Comparison of ENCODE assay signal across 15 mouse cellular contexts in genomic region chr10:34091888-34092287, GRCm38 (mm10). TPM values are rescaled to one million over a fixed set of nuclear protein-coding genes. Genes with fewer than 3 reads are reported as not detected.
DNase-seq lines count a peak whose midpoint lies in the region; ATAC-seq lines count a peak whose summit lies in the region.
"Had no signal": no experiment of that assay in that cellular context is flagged by ENCODE, and none has a peak within 500 bp of the region (broad histone marks: within the 10 kb centered on the region; RNA-seq: fewer than 3 reads in every experiment).

No protein-coding gene starts in this region.

- intact Hi-C loops in left cerebral cortex, postnatal 36 days (cut with DNase I), result no loop called here

- ATAC-seq in erythroid progenitor cell, adult 5-6 weeks (replicated peaks; ENCODE audit: low FRiP score, poor library complexity, severe bottlenecking), result no peak
- ATAC-seq: CD4-positive, CD25-positive, alpha-beta regulatory T cell, adult 4 months; Patski had no signal

- DNase-seq in layer of hippocampus, adult 11-12 months (ENCODE audit: low spot score), result peak; percentile 44
- no peak for DNase-seq in layer of hippocampus, postnatal 25 days (ENCODE audit: extremely low spot score in 1 of 2, low spot score in 1 of 2)
- DNase-seq in brain, adult 2 months (ENCODE audit: low read depth, low spot score), result peak; percentile 92
- DNase-seq in frontal cortex, postnatal 36 days (ENCODE audit: low spot score in 2 of 2), result peak; percentile 40 to 70
- DNase-seq in left cerebral cortex, postnatal 36 days (ENCODE audit: low spot score in 2 of 2), result peak; percentile 38 to 43
- DNase-seq in adrenal gland, postnatal 14 days, result no peak
- DNase-seq: adrenal gland, postnatal 36 days; cerebellum, adult 2 months; kidney, adult 2 months; thymus, postnatal 14 days had no signal

RNA-seq across cellular contexts. Expression of gene Calhm5, which starts 4.4 kb away (rescaled TPM):
- 1 to 10 TPM; 3.8 TPM for total RNA-seq in layer of hippocampus, postnatal 25 days (2021)
- total RNA-seq in left cerebral cortex, postnatal 36 days (2021), result 1 to 10 TPM; 2.7 to 3.0 TPM
- not detected in 2 replicates for total RNA-seq in erythroid progenitor cell, adult 5-6 weeks (2015; ENCODE audit: low replicate concordance)
- not detected in 2 replicates for total RNA-seq in erythroid progenitor cell, adult 5-6 weeks (2017; ENCODE audit: low replicate concordance)
- total RNA-seq in adrenal gland, postnatal 14 days (2021), result 0.15 TPM in 2 replicates

RNA-seq across cellular contexts. Expression of gene Calhm6, which starts 35.9 kb away (rescaled TPM):
- total RNA-seq in layer of hippocampus, postnatal 25 days (2021), result under 1 TPM; 0.25 to 0.56 TPM
- under 1 TPM; 0.36 to 0.69 TPM for total RNA-seq in left cerebral cortex, postnatal 36 days (2021)
- 1.4 TPM in 1 of 2 replicates, not detected in the other for total RNA-seq in erythroid progenitor cell, adult 5-6 weeks (2015; ENCODE audit: low replicate concordance)
- total RNA-seq in erythroid progenitor cell, adult 5-6 weeks (2017; ENCODE audit: low replicate concordance), result 1.4 TPM in 1 of 2 replicates, not detected in the other
- 0.85 and 4.5 TPM in 2 replicates for total RNA-seq in adrenal gland, postnatal 14 days (2021)
- total RNA-seq: gastrocnemius, adult 8-10 months had no signal

RNA-seq across cellular contexts. Expression of gene Calhm4, which starts 47.8 kb away (rescaled TPM):
- not detected for total RNA-seq in layer of hippocampus, postnatal 25 days (2021)
- not detected for total RNA-seq in left cerebral cortex, postnatal 36 days (2021)
- total RNA-seq in erythroid progenitor cell, adult 5-6 weeks (2015; ENCODE audit: low replicate concordance), result not detected in 2 replicates
- not detected in 2 replicates for total RNA-seq in erythroid progenitor cell, adult 5-6 weeks (2017; ENCODE audit: low replicate concordance)
- total RNA-seq in adrenal gland, postnatal 14 days (2021), result not detected in 2 replicates
- total RNA-seq: adrenal gland, postnatal 36 days; gastrocnemius, adult 8-10 months; left cerebral cortex, postnatal 10 days had no signal

RNA-seq across cellular contexts. Expression of gene Trappc3l, which starts 54.5 kb away (rescaled TPM):
- total RNA-seq in layer of hippocampus, postnatal 25 days (2021), result not detected
- total RNA-seq in left cerebral cortex, postnatal 36 days (2021), result under 1 TPM; 0.34 to 0.62 TPM
- total RNA-seq in erythroid progenitor cell, adult 5-6 weeks (2015; ENCODE audit: low replicate concordance), result not detected in 2 replicates
- total RNA-seq in erythroid progenitor cell, adult 5-6 weeks (2017; ENCODE audit: low replicate concordance), result not detected in 2 replicates
- total RNA-seq in adrenal gland, postnatal 14 days (2021), result not detected in 2 replicates
- total RNA-seq: adrenal gland, postnatal 36 days; gastrocnemius, adult 8-10 months had no signal

Comparison
In these comparisons a context has a peak if more than half of its experiments do, and no peak if none do; other contexts are left out.
1. DNase-seq: peak in layer of hippocampus, adult 11-12 months (single experiment), brain, adult 2 months (single experiment), frontal cortex, postnatal 36 days (2 of 2) and left cerebral cortex, postnatal 36 days (2 of 2); none in layer of hippocampus, postnatal 25 days (0 of 2) and adrenal gland, postnatal 14 days (single experiment).